Mouse (Mus musculus) macrophage (primary cell): Measurements from ENCODE around the gene Rpp40. TPM values are rescaled to one million over a fixed set of nuclear protein-coding genes. Genes with fewer than 3 reads are reported as not detected.

Source experiments
- H3K27ac ChIP-seq: fragments of 350-480 bp; formaldehyde crosslinking; 2 replicates; pipeline ENCODE4 v1.9.0; 2021
- H3K36me3 ChIP-seq: fragments of 350-480 bp; formaldehyde crosslinking; 2 replicates; pipeline ENCODE4 v1.9.0; 2021; ENCODE audit errors: inconsistent target
- H3K4me3 ChIP-seq: fragments of 350-480 bp; formaldehyde crosslinking; 2 replicates; pipeline ENCODE4 v1.9.0; 2021; ENCODE audit errors: inconsistent target
- H3K79me2 ChIP-seq: fragments of 350-480 bp; formaldehyde crosslinking; 2 replicates; pipeline ENCODE4 v1.9.0; 2021; ENCODE audit errors: inconsistent target
- WGBS: methylation state at CpG from one replicate; pipeline ENCODE4 v1.1.7; 2026; ENCODE audit warnings: inconsistent platforms; ENCODE audit not compliant: missing documents; 5-methylcytosine and 5-hydroxymethylcytosine counted together
- polyA plus RNA-seq: library from polyadenylated mRNA; stranded (reverse); fragments of 250-400 nt; gene quantifications from 3 replicates; pipeline ENCODE4 v1.2.4, GENCODE M21; 2018; ENCODE audit warnings: inconsistent platforms
- total RNA-seq, 78 experiments: library from RNA; depleted of rRNA; stranded (reverse); fragments of 250-400 nt; gene quantifications; 1 replicate in 9 of 78; 2 replicates in 24 of 78; 3 replicates in 43 of 78; 4 replicates in 2 of 78; pipeline ENCODE4 v1.2.4; 2018; ENCODE audit warnings: inconsistent platforms in 56 of 78

The Rpp40 gene
- total RNA-seq (2018; cell fraction: chromatin; rRNA removed): 10 to 100 TPM in 1 of 26 experiments, 1 to 10 TPM in 15, under 1 TPM in 7, not detected in 3; 0.24 to 10.6 (median 1.8) TPM
- total RNA-seq (2018; cell fraction: cytosol; rRNA removed): 10 to 100 TPM in 2 of 26 experiments, 1 to 10 TPM in 24; 1.8 to 10.3 (median 5.3) TPM
- total RNA-seq (2018; cell fraction: nucleus; rRNA removed): 10 to 100 TPM in 1 of 26 experiments, 1 to 10 TPM in 18, under 1 TPM in 7; 0.18 to 19.8 (median 1.5) TPM
- 2.7 to 9.4 TPM (median 7.3 TPM) in 3 replicates for polyA plus RNA-seq

DNA sequence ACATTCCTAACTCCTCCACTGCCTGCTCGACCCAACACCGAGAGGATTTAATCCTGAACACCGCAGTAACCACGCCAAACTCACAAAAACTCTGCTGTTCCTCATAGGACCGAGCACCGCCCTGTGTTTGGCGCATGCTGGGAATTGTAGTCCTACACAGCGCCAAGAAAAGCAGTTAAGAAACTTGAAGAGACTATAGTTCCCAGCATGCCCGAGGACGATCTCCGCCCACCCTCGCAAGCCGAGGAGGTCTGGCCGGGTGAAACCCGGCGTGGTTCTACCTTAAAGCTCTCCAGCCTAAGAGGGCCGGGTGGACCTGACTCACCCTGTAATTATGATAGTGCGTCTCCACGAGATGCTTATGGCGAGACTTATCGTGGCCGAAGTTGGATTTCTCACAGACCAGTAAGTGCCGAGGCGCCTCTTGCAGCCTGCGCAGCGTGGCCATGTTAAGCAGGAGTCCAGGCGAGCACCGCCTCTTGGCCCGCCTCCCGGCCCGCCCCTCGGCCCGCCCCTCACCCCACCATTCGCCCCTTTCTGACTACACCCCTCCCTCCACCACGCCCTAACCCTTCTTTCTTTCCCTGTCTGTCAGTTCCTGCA is at the start of gene Rpp40:
TSS of gene Rpp40 (minus strand) at position 481 of the 603 bp plus-strand sequence.
- under 1% methylated on average over 32 of the region's 35 CpGs for WGBS
- Histone ChIP-seq H3K36me3 (no peaks in the 10 kb centered on the region), H3K4me3 (peak within 1 kb of the TSS; percentile 73), H3K27ac (no peak within 1 kb of the TSS), H3K79me2 (no peaks in the 10 kb centered on the region)

- Histone ChIP-seq H3K36me3 (no peaks in the 10 kb centered on the region), H3K4me3 (no peak overlapping the region), H3K79me2 (no peaks in the 10 kb centered on the region), H3K27ac (peak overlapping the region; percentile 25; the same call in 1 of the 2 replicates)
- WGBS: 51% methylated on average over 17 of the region's 17 CpGs
These were observed 43.8 kb upstream of the Rpp40 start for GRCm38 (mm10) chr13:35949814-35950455.

GRCm38 (mm10) chr13:35947354-35948000 is 41.3 kb upstream of the Rpp40 start:
- Histone ChIP-seq H3K79me2 (no peaks in the 10 kb centered on the region), H3K36me3 (no peaks in the 10 kb centered on the region), H3K4me3 (no peak overlapping the region), H3K27ac (no peak overlapping the region)
- 23% methylated on average over 14 of the region's 14 CpGs for WGBS

- no peaks in the 10 kb centered on the region for H3K79me2 ChIP-seq
- H3K36me3 ChIP-seq: no peaks in the 10 kb centered on the region
- WGBS: 81% methylated on average over 20 of the region's 20 CpGs
- no peak overlapping the region for H3K4me3 ChIP-seq
- no peak overlapping the region for H3K27ac ChIP-seq
These were observed 40.6 kb upstream of the Rpp40 start for GRCm38 (mm10) chr13:35946659-35947353.

- 10% methylated on average over 5 of the region's 5 CpGs for WGBS
- H3K36me3 ChIP-seq: no peaks in the 10 kb centered on the region
- H3K4me3 ChIP-seq: no peak overlapping the region
- H3K27ac ChIP-seq: no peak overlapping the region
- no peaks in the 10 kb centered on the region for H3K79me2 ChIP-seq
These were observed 34.8 kb upstream of the Rpp40 start for GRCm38 (mm10) chr13:35940934-35941333.

- no peak overlapping the region for H3K27ac ChIP-seq
- 75% methylated on average over 18 of the region's 18 CpGs for WGBS
- no peaks in the 10 kb centered on the region for H3K36me3 ChIP-seq
- no peak overlapping the region for H3K4me3 ChIP-seq
- no peaks in the 10 kb centered on the region for H3K79me2 ChIP-seq
These were observed 33.9 kb upstream of the Rpp40 start for GRCm38 (mm10) chr13:35939871-35940665.

- WGBS: 94% methylated on average over 2 of the region's 2 CpGs
- Histone ChIP-seq H3K36me3 (no peaks in the 10 kb centered on the region), H3K27ac (no peak overlapping the region), H3K79me2 (no peaks in the 10 kb centered on the region), H3K4me3 (no peak overlapping the region)
These were observed 31.8 kb upstream of the Rpp40 start for GRCm38 (mm10) chr13:35937991-35938390.

GRCm38 (mm10) chr13:35911476-35911875 is 5.3 kb upstream of the Rpp40 start:
- Histone ChIP-seq H3K79me2 (no peaks in the 10 kb centered on the region), H3K4me3 (no peak overlapping the region), H3K36me3 (no peaks in the 10 kb centered on the region), H3K27ac (no peak overlapping the region)
- WGBS: 100% methylated on average over 1 of the region's 1 CpGs

DNA sequence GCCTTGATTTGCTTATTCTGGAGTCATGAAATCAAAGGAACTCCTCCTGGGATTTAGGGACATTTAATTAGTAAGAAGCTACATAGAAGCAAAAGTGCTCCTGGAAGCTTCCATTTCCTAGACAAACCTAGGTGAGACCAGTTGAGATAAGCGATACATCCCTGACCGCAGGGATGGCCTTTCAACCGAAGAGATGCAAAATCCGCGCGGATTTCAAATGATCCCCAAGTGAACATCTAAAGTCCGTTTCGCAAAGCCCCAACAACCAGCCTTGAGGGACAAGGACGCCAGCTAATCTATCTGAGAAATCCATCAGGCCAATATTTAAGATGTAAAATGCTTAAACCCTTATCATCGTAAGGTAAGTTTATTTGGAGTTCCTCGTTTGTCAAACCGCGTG is 781 bp downstream of the Rpp40 start:
- Histone ChIP-seq H3K4me3 (peak overlapping the region; percentile 73), H3K79me2 (no peaks in the 10 kb centered on the region), H3K27ac (no peak overlapping the region), H3K36me3 (no peaks in the 10 kb centered on the region)
- WGBS: 2% methylated on average over 13 of the region's 13 CpGs

- H3K36me3 ChIP-seq: no peaks in the 10 kb centered on the region
- 5% methylated on average over 3 of the region's 3 CpGs for WGBS
- no peak overlapping the region for H3K27ac ChIP-seq
- H3K4me3 ChIP-seq: no peak overlapping the region
- no peaks in the 10 kb centered on the region for H3K79me2 ChIP-seq
These were observed 13.3 kb downstream of the Rpp40 start for GRCm38 (mm10) chr13:35892866-35893265.

- WGBS: 33% methylated on average over 15 of the region's 15 CpGs
- no peak overlapping the region for H3K4me3 ChIP-seq
- no peaks in the 10 kb centered on the region for H3K36me3 ChIP-seq
- no peak overlapping the region for H3K27ac ChIP-seq
- no peaks in the 10 kb centered on the region for H3K79me2 ChIP-seq
These were observed 19.9 kb downstream of the Rpp40 start for GRCm38 (mm10) chr13:35886121-35886725.

DNA sequence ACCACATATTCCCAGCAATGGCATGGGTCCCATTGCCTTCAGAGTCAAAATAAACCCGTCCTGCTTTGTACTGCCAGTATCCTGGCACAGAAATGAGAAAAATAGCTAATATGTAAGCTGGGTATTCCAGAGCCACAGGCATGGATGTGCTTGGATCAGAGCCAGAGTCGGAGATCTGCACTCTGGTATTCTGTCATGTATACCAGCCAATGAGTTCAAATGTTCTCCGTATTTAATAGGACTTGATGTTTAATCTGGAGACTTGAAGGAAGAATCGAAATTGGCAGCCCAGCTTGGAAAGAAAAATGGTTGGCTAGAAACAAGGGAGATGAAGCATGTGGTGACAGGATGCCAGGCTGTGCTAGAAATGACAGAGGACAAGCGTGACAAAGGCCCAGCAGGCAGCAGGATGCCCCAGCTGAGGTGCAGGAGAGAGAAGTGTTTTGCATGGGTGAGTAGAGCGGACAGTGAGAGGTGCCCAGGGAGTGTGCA is 25.6 kb downstream of the Rpp40 start:
- Histone ChIP-seq H3K27ac (no peak overlapping the region), H3K36me3 (no peaks in the 10 kb centered on the region), H3K4me3 (no peak overlapping the region), H3K79me2 (no peaks in the 10 kb centered on the region)
- 95% methylated on average over 6 of the region's 6 CpGs for WGBS

DNA sequence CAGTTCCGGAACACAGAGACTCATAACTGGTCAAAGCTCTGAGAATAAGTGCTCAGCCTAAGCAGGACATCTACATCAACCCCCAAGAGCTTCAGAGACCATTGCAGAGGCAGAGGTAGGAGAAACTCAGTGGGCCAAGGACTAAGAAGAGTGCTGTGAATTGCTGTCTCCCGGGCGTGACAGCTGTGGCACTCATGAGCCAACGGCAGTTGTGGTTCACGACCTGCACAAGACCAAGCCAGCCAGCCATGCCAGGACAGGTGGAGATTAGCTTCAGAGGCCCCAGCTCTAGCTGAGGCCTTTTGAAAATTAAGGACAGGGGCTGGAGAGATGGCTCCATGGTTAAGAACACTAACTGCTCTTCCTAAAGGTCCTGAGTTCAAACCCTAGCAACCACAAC is 26.6 kb downstream of the Rpp40 start:
- Histone ChIP-seq H3K79me2 (no peaks in the 10 kb centered on the region), H3K4me3 (no peak overlapping the region), H3K36me3 (no peaks in the 10 kb centered on the region), H3K27ac (no peak overlapping the region)
- 91% methylated on average over 5 of the region's 5 CpGs for WGBS
